Mouse (Mus musculus) central nervous system, embryonic 18 days (tissue): Measurements from ENCODE around the gene Mink1. TPM values are rescaled to one million over a fixed set of nuclear protein-coding genes. Genes with fewer than 3 reads are reported as not detected.

ENCODE experiments used
- polyA plus RNA-seq: library from polyadenylated mRNA; depleted of rRNA; stranded (reverse); fragments of >200 nt; gene quantifications from 2 replicates; pipeline ENCODE4 v1.2.3, GENCODE M21; 2012; rRNA removed

The Mink1 gene
- polyA plus RNA-seq: 97.3 and 104 TPM in 2 replicates

GRCm38 (mm10) chr11:70562287-70562994 is at the start of gene Mink1:
Gene Mink1 (plus strand): TSS chr11:70562881.

GRCm38 (mm10) chr11:70514288-70514687 is 48.4 kb upstream of the Mink1 start, which contains the start of gene Vmo1:
Gene Vmo1 (minus strand): TSS chr11:70514616.

GRCm38 (mm10) chr11:70518923-70519322 is 43.8 kb upstream of the Mink1 start, which contains the start of gene Gltpd2:
Gene Gltpd2 (plus strand): TSS chr11:70519196.

GRCm38 (mm10) chr11:70525184-70525678 is 37.5 kb upstream of the Mink1 start, which contains the start of gene Psmb6:
Gene Psmb6 (plus strand): TSS chr11:70525367.

GRCm38 (mm10) chr11:70532839-70533238 is 29.8 kb upstream of the Mink1 start, which contains the start of gene Gm40193:
Gene Gm40193 (minus strand): TSS chr11:70532939.

GRCm38 (mm10) chr11:70539877-70540587 is 22.6 kb upstream of the Mink1 start, which contains the start of gene Pld2:
Gene Pld2 (plus strand): TSS chr11:70540064.

GRCm38 (mm10) chr11:70615516-70616093 is 52.9 kb downstream of the Mink1 start, which contains the start of gene 4930544D05Rik:
Gene 4930544D05Rik (plus strand): TSS chr11:70615848.

GRCm38 (mm10) chr11:70619101-70619500 is 56.4 kb downstream of the Mink1 start, which contains the start of gene Chrne:
Gene Chrne (minus strand): TSS chr11:70619216.

GRCm38 (mm10) chr11:70638714-70639278 is 76.1 kb downstream of the Mink1 start, which contains the start of gene Gp1ba:
Gene Gp1ba (plus strand): TSS chr11:70639122.

GRCm38 (mm10) chr11:70646691-70647650 is 84.3 kb downstream of the Mink1 start, which contains the start of the genes Rnf167 and Slc25a11:
Gene Rnf167 (plus strand): TSS chr11:70647235.
Gene Slc25a11 (minus strand): TSS chr11:70647479.

GRCm38 (mm10) chr11:70654198-70654922 is 91.7 kb downstream of the Mink1 start, which contains the start of gene Pfn1:
Gene Pfn1 (minus strand): TSS chr11:70654644.

GRCm38 (mm10) chr11:70656964-70657363 is 94.3 kb downstream of the Mink1 start, which contains the start of gene Eno3:
Gene Eno3 (plus strand): TSS chr11:70657202.

Other genes with a start within 250 kb of the Mink1 start
- 0.03 TPM in 1 of 2 replicates, not detected in the other for gene Alox12e, start 240.3 kb upstream of the Mink1 start, polyA plus RNA-seq
- gene Alox15, start 210.8 kb upstream of the Mink1 start, polyA plus RNA-seq: 0.12 and 0.45 TPM in 2 replicates
- gene Pelp1, start 152.8 kb upstream of the Mink1 start, polyA plus RNA-seq: 22.4 and 26.1 TPM in 2 replicates
- 64.3 and 77.9 TPM in 2 replicates for gene Arrb2, start 130.2 kb upstream of the Mink1 start, polyA plus RNA-seq
- gene Med11, start 111.0 kb upstream of the Mink1 start, polyA plus RNA-seq: 29.5 and 33.2 TPM in 2 replicates
- 1.4 and 1.6 TPM in 2 replicates for gene Zmynd15, start 103.4 kb upstream of the Mink1 start, polyA plus RNA-seq
- 2.1 and 4.0 TPM in 2 replicates for gene Cxcl16, start 102.9 kb upstream of the Mink1 start, polyA plus RNA-seq
- gene Tm4sf5, start 57.6 kb upstream of the Mink1 start, polyA plus RNA-seq: 5.3 and 6.0 TPM in 2 replicates
- 0.17 TPM in 1 of 2 replicates, not detected in the other for gene Vmo1, start 48.3 kb upstream of the Mink1 start, polyA plus RNA-seq
- gene Gltpd2, start 43.7 kb upstream of the Mink1 start, polyA plus RNA-seq: not detected in 2 replicates
- gene Psmb6, start 37.5 kb upstream of the Mink1 start, polyA plus RNA-seq: 411 and 440 TPM in 2 replicates
- gene Gm40193, start 29.9 kb upstream of the Mink1 start, polyA plus RNA-seq: not detected in 2 replicates
- gene Pld2, start 22.8 kb upstream of the Mink1 start, polyA plus RNA-seq: 30.0 and 37.4 TPM in 2 replicates
- gene 4930544D05Rik, start 53.0 kb downstream of the Mink1 start, polyA plus RNA-seq: 0.12 TPM in 1 of 2 replicates, not detected in the other
- gene Chrne, start 56.3 kb downstream of the Mink1 start, polyA plus RNA-seq: 0.13 and 0.53 TPM in 2 replicates
- 0.05 TPM in 1 of 2 replicates, not detected in the other for gene Gp1ba, start 76.2 kb downstream of the Mink1 start, polyA plus RNA-seq
- 96.5 and 96.7 TPM in 2 replicates for gene Rnf167, start 84.4 kb downstream of the Mink1 start, polyA plus RNA-seq
- gene Slc25a11, start 84.6 kb downstream of the Mink1 start, polyA plus RNA-seq: 113 and 117 TPM in 2 replicates
- gene Pfn1, start 91.8 kb downstream of the Mink1 start, polyA plus RNA-seq: 321 and 340 TPM in 2 replicates
- gene Eno3, start 94.3 kb downstream of the Mink1 start, polyA plus RNA-seq: 17.5 and 44.8 TPM in 2 replicates
- gene Spag7, start 106.5 kb downstream of the Mink1 start, polyA plus RNA-seq: 70.3 and 73.0 TPM in 2 replicates
- 20.3 and 22.8 TPM in 2 replicates for gene Camta2, start 125.2 kb downstream of the Mink1 start, polyA plus RNA-seq
- gene Inca1, start 137.3 kb downstream of the Mink1 start, polyA plus RNA-seq: 0.49 and 0.56 TPM in 2 replicates
- gene Kif1c, start 137.7 kb downstream of the Mink1 start, polyA plus RNA-seq: 16.3 and 18.0 TPM in 2 replicates
- 9.1 TPM in 2 replicates for gene Zfp3, start 201.3 kb downstream of the Mink1 start, polyA plus RNA-seq
- gene Scimp, start 249.7 kb downstream of the Mink1 start, polyA plus RNA-seq: 0.07 TPM in 1 of 2 replicates, not detected in the other